Mouse (Mus musculus) subcutaneous adipose tissue, adult 2 months (tissue): ENCODE results near the gene Tmem39b. TPM values are rescaled to one million over a fixed set of nuclear protein-coding genes. Genes with fewer than 3 reads are reported as not detected.

Experiments used
- polyA plus RNA-seq: library from polyadenylated mRNA; depleted of rRNA; stranded (reverse); fragments of >200 nt; gene quantifications from 2 replicates; pipeline ENCODE4 v1.2.3, GENCODE M21; 2012; ENCODE audit warnings: low replicate concordance; rRNA removed

Tmem39b gene
- 19.3 and 45.2 TPM in 2 replicates for polyA plus RNA-seq

DNA sequence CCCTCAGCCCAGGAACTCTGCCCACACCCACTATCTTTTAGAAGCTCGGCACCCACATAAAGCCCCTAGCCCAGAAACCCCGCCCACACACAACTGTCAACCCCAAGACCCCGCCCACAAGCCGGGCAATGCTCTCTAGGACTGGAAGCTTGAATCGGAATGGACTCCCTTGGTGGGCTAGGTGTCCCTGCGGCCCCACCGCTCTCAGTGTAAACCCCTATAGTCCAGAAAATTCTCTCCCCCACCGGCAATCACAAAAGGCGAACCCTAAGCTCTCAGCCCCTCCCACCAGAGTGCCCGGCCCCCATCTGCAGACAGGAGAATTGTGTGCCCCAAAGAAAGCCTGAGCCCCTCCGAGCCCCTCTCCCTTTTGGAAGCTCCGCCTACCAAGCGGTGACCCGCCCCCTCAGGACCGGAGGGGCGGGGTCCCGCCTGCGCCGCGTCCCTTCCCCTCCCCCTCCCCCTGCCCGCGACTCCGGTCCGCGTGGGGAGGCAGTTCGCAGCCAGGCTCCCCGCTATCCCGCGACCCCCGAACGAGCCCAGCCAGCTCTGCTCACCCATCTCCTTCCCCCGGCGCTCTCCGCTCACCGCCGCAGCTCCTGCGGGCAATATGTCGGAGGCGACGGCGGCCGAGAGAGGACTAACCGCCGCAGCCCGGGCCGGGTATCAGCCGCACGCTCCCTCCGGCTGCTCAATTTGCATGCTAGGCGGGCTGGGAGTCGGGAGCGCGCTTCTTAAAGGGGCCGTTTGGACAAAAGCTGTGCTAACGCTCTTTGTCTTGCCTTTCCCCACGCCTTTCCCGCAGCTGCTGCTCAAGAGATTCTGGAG lies at the start of gene Tmem39b:
Gene Tmem39b (minus strand): TSS at position 681 of the 828 bp plus-strand sequence.

DNA sequence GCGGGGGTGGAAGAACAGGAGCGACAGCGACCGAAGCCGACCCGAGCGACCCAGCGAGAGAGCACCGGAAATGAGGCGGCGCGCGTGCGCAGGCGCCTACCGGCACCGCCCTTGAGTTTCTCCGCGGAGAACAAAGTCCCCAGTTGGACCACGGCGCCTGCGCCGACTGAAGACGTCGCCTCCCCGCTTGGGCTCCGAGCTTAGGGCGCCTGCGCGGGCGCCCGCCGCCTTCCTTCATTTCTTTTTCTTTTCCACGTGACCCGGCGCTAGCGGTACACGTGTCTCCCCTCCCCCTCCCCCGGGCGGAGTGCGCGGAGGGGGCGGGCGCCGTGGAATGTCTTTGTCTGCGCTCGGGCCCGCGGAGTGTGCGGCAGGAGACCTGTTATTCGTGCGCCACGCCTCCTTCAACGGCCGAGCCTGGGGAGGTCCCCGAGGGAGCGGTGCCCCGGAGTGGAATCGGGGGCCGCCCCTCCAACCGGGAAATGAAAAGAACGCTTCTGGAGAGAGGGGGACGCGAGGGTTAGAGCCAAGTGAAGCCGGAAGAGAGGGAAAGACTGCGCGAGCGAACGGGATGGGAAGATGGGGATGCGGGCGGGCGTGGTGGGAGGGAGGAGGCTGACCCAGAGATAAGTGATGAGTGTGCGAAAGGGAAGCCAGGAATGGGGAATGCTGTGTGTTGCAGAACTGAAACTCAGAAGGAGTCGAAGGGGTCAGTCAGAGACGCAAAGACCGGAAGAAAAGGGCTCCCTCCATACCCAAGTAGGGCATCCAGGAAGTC lies 45.8 kb upstream of the Tmem39b start, which contains the start of gene Khdrbs1:
Gene Khdrbs1 (minus strand): TSS at position 72 of the 778 bp plus-strand sequence.

GRCm38 (mm10) chr4:129672083-129672877 lies 24.4 kb downstream of the Tmem39b start, which contains the start of gene Kpna6:
Gene Kpna6, minus strand, starts transcription at chr4:129672767.

DNA sequence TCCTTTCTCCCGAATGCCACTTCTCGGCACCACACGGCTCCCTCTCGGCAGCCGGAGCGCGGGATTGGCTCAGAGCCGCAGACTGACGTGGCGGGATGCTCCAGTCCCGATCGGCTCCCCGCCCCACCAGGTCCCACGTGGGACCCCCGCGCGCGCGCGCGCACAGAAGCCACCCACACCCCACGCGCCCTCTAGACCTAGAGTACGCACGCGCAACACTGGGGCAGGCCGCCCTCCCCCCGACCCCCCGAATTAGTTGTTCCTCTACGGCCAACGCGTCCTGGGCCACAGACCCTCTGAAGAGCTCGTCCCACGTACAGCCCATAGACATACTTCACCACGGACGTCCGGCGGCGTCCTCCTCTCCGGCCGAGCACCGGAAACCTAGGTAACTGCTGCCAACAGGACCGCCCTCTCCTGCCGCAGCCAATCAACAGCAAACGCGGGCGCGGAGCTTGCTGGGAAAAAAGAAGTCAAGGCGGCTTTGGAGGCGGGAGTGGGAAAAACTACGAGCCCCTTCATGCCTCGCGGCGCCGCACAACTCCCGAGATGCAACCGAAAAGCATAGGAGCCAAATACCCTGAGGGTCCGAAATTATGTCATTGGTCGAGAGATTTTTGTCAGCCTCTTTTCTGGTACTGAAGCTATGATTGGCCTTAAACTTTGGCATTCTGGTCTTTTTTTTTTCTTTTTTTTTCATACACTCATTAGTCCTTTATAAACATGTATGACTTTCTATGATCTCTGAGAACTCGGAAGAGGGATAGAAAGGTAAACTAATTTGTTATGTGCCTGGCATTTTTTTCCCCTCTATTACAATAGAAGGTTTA lies 55.8 kb downstream of the Tmem39b start, which contains the start of gene Txlna:
Gene Txlna (minus strand): TSS at position 428 of the 830 bp plus-strand sequence.

Other genes with a start within 250 kb of the Tmem39b start
- gene Bsdc1, start 235.3 kb downstream of the Tmem39b start, polyA plus RNA-seq, result 25.8 and 29.3 TPM in 2 replicates
- gene Tssk3, start 205.8 kb downstream of the Tmem39b start, polyA plus RNA-seq, result not detected in 2 replicates
- not detected in 2 replicates for gene Fam229a, start 205.6 kb downstream of the Tmem39b start, polyA plus RNA-seq
- gene Marcksl1, start 183.3 kb downstream of the Tmem39b start, polyA plus RNA-seq, result 9.7 and 138 TPM in 2 replicates
- 74.8 and 88.0 TPM in 2 replicates for gene Hdac1, start 154.1 kb downstream of the Tmem39b start, polyA plus RNA-seq
- gene Lck, start 123.2 kb downstream of the Tmem39b start, polyA plus RNA-seq, result 3.9 and 14.2 TPM in 2 replicates
- 5.5 and 9.6 TPM in 2 replicates for gene Fam167b, start 118.3 kb downstream of the Tmem39b start, polyA plus RNA-seq
- 288 and 471 TPM in 2 replicates for gene Eif3i, start 96.2 kb downstream of the Tmem39b start, polyA plus RNA-seq
- gene Tmem234, start 96.2 kb downstream of the Tmem39b start, polyA plus RNA-seq, result 175 and 198 TPM in 2 replicates
- gene Dcdc2b, start 82.6 kb downstream of the Tmem39b start, polyA plus RNA-seq, result 3.5 and 5.3 TPM in 2 replicates
- 42.7 and 47.4 TPM in 2 replicates for gene Iqcc, start 77.7 kb downstream of the Tmem39b start, polyA plus RNA-seq
- 29.9 and 47.1 TPM in 2 replicates for gene Ccdc28b, start 72.9 kb downstream of the Tmem39b start, polyA plus RNA-seq
- gene Txlna, start 55.8 kb downstream of the Tmem39b start, polyA plus RNA-seq, result 29.3 and 49.8 TPM in 2 replicates
- gene Kpna6, start 24.1 kb downstream of the Tmem39b start, polyA plus RNA-seq, result 45.3 and 52.7 TPM in 2 replicates
- 10.8 and 32.5 TPM in 2 replicates for gene Khdrbs1, start 45.5 kb upstream of the Tmem39b start, polyA plus RNA-seq
- gene Ptp4a2, start 114.4 kb upstream of the Tmem39b start, polyA plus RNA-seq, result 36.9 and 44.1 TPM in 2 replicates
- 0.13 TPM in 1 of 2 replicates, not detected in the other for gene Spocd1, start 232.4 kb upstream of the Tmem39b start, polyA plus RNA-seq